ENCODE assay signal across 8 mouse cellular contexts in the genomic region with DNA sequence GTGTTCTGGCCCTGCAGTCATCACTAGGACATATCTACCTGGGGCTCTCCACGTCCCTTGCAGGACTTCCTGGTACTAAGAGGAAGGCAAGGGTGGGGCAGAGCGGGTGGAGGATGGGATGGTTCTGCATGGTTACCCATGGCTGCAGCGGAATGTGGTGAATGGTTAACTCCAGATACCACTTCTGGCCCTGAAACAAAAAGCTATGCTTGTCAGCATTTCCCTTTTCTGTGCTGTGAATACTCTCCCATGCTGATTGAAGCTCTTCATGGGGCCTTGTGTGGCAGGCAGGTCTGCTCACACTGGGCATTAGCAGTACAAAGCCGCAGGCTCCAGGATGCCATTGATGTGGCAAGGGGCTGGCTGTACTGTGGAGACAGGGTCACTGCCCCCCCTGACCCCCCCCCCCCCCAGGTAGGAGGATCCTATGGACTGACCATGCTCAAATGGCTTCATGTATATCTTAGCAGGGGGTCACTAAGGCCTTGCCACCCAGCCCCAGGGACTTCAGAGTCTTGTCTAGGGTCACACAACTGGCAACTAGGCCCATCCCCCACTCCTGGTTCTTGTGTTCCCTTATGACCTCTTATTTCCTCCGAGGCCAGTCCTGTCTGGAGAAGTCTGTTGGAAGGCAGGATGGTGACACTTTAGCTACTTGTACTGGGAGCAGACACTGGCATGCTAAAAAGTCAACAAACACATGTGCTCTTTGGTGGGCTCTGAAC.
A peak's percentile ranks its signal among the peaks of the same experiment; 100 is the strongest.
DNase-seq lines count a peak whose midpoint lies in the region; ATAC-seq lines count a peak whose summit lies in the region.

No protein-coding gene starts in this region.

- WGBS in intestine, embryonic 14.5 days = 47% methylated on average over 5 of the region's 5 CpGs
- 29% methylated on average over 5 of the region's 5 CpGs for WGBS in liver, embryonic 16.5 days (ENCODE audit: insufficient replicate concordance)

- peak; percentile 92 for ATAC-seq in intestine, embryonic 14.5 days (replicated peaks; ENCODE audit: low FRiP score, low TSS enrichment, low read depth)
- peak; percentile 78 for ATAC-seq in liver, embryonic 16.5 days (ENCODE audit: low read depth)
- no peak for ATAC-seq in cerebellum, adult (ENCODE audit: insufficient number of reproducible peaks, low FRiP score, low TSS enrichment)

- H3K4me2 ChIP-seq in intestine, embryonic 14.5 days (ENCODE audit: low read length) = no peak overlapping the region
- no peak overlapping the region for H3K4me2 ChIP-seq in liver, embryonic 16.5 days (ENCODE audit: low read depth, low read length)

- H3K27me3 ChIP-seq in intestine, embryonic 14.5 days (replicated peaks; ENCODE audit: control insufficient read depth, insufficient read depth, low read length) = no peaks in the 10 kb centered on the region
- H3K27me3 ChIP-seq in liver, embryonic 16.5 days (ENCODE audit: control insufficient read depth, insufficient read depth, low read depth, low read length) = no peaks in the 10 kb centered on the region

- H3K36me3 ChIP-seq in intestine, embryonic 14.5 days (ENCODE audit: control insufficient read depth, insufficient read depth, low read length) = no peaks in the 10 kb centered on the region
- H3K36me3 ChIP-seq in liver, embryonic 16.5 days (ENCODE audit: control insufficient read depth, insufficient read depth) = no peaks in the 10 kb centered on the region

- peaks cover 12% of the 10 kb centered on the region; the same call in 1 of the 2 replicates for H3K4me1 ChIP-seq in intestine, embryonic 14.5 days (replicated peaks; ENCODE audit: control insufficient read depth, insufficient read depth, low read length)
- H3K4me1 ChIP-seq in liver, embryonic 16.5 days (ENCODE audit: control insufficient read depth, low read depth, low read length) = peaks cover 8% of the 10 kb centered on the region; the same call in 1 of the 2 replicates

- intact Hi-C loops in heart, postnatal 14 days (cut with DNase I) = no loop called here

- peak; percentile 94 for DNase-seq in heart, adult 11 months
- no peak for DNase-seq in heart, postnatal 14 days
- peak; percentile 69 for DNase-seq in intestine, embryonic 14.5 days (ENCODE audit: low spot score)
- DNase-seq in spleen, postnatal 14 days (ENCODE audit: low spot score in 2 of 2) = peak; percentile 28 to 33
- no peak for DNase-seq in layer of hippocampus, postnatal 14 days (ENCODE audit: low spot score in 2 of 2)
- no peak for DNase-seq in gastrocnemius, postnatal 4 days (ENCODE audit: low spot score in 2 of 2)

- no peak overlapping the region for H3K9ac ChIP-seq in intestine, embryonic 14.5 days (ENCODE audit: low read length)
- no peak overlapping the region for H3K9ac ChIP-seq in liver, embryonic 16.5 days (ENCODE audit: low read depth, low read length)

- H3K4me3 ChIP-seq in intestine, embryonic 14.5 days (ENCODE audit: low read depth, low read length) = no peak overlapping the region
- no peak overlapping the region for H3K4me3 ChIP-seq in liver, embryonic 16.5 days (ENCODE audit: low read depth, low read length)

- H3K9me3 ChIP-seq in intestine, embryonic 14.5 days (ENCODE audit: control insufficient read depth, low read length) = no peaks in the 10 kb centered on the region
- no peaks in the 10 kb centered on the region for H3K9me3 ChIP-seq in liver, embryonic 16.5 days (replicated peaks; ENCODE audit: control insufficient read depth, low read length)

- peak overlapping the region; percentile 47; the same call in 1 of the 2 replicates for H3K27ac ChIP-seq in intestine, embryonic 14.5 days (ENCODE audit: low read depth)
- peak overlapping the region; percentile 29; the same call in 1 of the 2 replicates for H3K27ac ChIP-seq in liver, embryonic 16.5 days (ENCODE audit: low read length)

Comparison
In these comparisons a context has a peak if more than half of its experiments do, and no peak if none do; other contexts are left out.
1. DNase-seq: peak in heart, adult 11 months (single experiment), intestine, embryonic 14.5 days (single experiment) and spleen, postnatal 14 days (2 of 2); none in heart, postnatal 14 days (0 of 2), layer of hippocampus, postnatal 14 days (0 of 2) and gastrocnemius, postnatal 4 days (0 of 2).